ENCODE assay signal across 23 mouse cellular contexts in the genomic region with DNA sequence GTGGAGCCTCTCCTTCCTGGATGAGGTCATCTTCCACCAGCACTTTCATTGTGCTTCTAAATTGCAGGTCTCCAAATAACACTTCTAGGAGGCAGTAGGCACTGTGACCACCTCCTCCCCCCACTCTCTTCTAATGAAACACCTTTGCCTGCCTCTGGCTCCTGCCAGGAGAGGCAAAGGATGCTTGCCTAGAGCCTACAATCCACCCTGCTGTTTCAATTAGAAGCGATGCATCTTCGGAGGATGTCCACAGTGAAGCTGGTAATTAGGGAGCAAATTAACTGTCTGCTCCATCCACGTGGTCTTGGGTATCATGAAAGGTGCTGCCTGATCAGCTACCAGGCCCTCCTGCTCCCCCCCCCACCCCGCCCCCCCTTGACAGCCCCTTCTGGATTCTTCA. TPM values are rescaled to one million over a fixed set of nuclear protein-coding genes. Genes with fewer than 3 reads are reported as not detected.
DNase-seq lines count a peak whose midpoint lies in the region; ATAC-seq and TF ChIP-seq lines count a peak whose summit lies in the region.
"Had no signal": no experiment of that assay in that cellular context is flagged by ENCODE, and none has a peak within 500 bp of the region (broad histone marks: within the 10 kb centered on the region; RNA-seq: fewer than 3 reads in every experiment).

No protein-coding gene starts in this region.

- no peaks in the 10 kb centered on the region for H3K27me3 ChIP-seq in forebrain, embryonic 13.5 days
- H3K27me3 ChIP-seq in forebrain, embryonic 11.5 days (ENCODE audit: control insufficient read depth, insufficient read depth, low read length), result no peaks in the 10 kb centered on the region
- H3K27me3 ChIP-seq in midbrain, embryonic 11.5 days (ENCODE audit: control insufficient read depth, insufficient read depth, low read length), result no peaks in the 10 kb centered on the region
- H3K27me3 ChIP-seq in midbrain, embryonic 10.5 days (ENCODE audit: low read depth, poor library complexity, severe bottlenecking), result no peaks in the 10 kb centered on the region
- no peaks in the 10 kb centered on the region for H3K27me3 ChIP-seq in ES-Bruce4 (ENCODE audit: control insufficient read depth, insufficient read depth, low read length, poor library complexity, severe bottlenecking)
- H3K27me3 ChIP-seq: embryonic facial prominence, embryonic 12.5 days; hindbrain, embryonic 15.5 days had no signal

- no peak for TF ChIP-seq POLR2A in ES-Bruce4 (IDR thresholded peaks at IDR 0.05; ENCODE audit: insufficient read depth, low read length)
- no peak for TF ChIP-seq POLR2A in brain, embryonic 14.5 days (IDR thresholded peaks at IDR 0.05; ENCODE audit: borderline replicate concordance, extremely low read depth, insufficient read depth, insufficient read length, poor library complexity, severe bottlenecking)

- peaks cover 47% of the 10 kb centered on the region for H3K4me1 ChIP-seq in forebrain, embryonic 13.5 days
- peaks cover 6% of the 10 kb centered on the region; the same call in 1 of the 2 replicates for H3K4me1 ChIP-seq in forebrain, embryonic 11.5 days (replicated peaks; ENCODE audit: control insufficient read depth, insufficient read depth, low read length)
- no peaks in the 10 kb centered on the region for H3K4me1 ChIP-seq in midbrain, embryonic 11.5 days (ENCODE audit: control insufficient read depth, insufficient read depth, low read length)
- peaks cover 37% of the 10 kb centered on the region for H3K4me1 ChIP-seq in midbrain, embryonic 10.5 days
- H3K4me1 ChIP-seq in ES-Bruce4 (ENCODE audit: control insufficient read depth, insufficient read depth, low read length), result peaks cover 16% of the 10 kb centered on the region

- no peaks in the 10 kb centered on the region for H3K9me3 ChIP-seq in forebrain, embryonic 13.5 days (replicated peaks)
- H3K9me3 ChIP-seq in forebrain, embryonic 11.5 days (ENCODE audit: control insufficient read depth, low read length), result no peaks in the 10 kb centered on the region
- no peaks in the 10 kb centered on the region for H3K9me3 ChIP-seq in midbrain, embryonic 11.5 days (ENCODE audit: control insufficient read depth, low read length)
- H3K9me3 ChIP-seq in midbrain, embryonic 10.5 days (replicated peaks), result no peaks in the 10 kb centered on the region
- no peaks in the 10 kb centered on the region; the same call in 1 of the 2 replicates for H3K9me3 ChIP-seq in ES-Bruce4 (replicated peaks; ENCODE audit: control insufficient read depth, insufficient read depth, low read length, poor library complexity, severe bottlenecking)
- H3K9me3 ChIP-seq: embryonic facial prominence, embryonic 12.5 days; hindbrain, embryonic 15.5 days had no signal

- 19% methylated on average over 4 of the region's 4 CpGs for WGBS in forebrain, embryonic 13.5 days
- 24% methylated on average over 4 of the region's 4 CpGs for WGBS in forebrain, embryonic 11.5 days
- 50% methylated on average over 4 of the region's 4 CpGs for WGBS in midbrain, embryonic 11.5 days
- WGBS in midbrain, embryonic 10.5 days, result 35% methylated on average over 4 of the region's 4 CpGs

- no peak overlapping the region for H3K4me2 ChIP-seq in forebrain, embryonic 13.5 days
- H3K4me2 ChIP-seq in forebrain, embryonic 11.5 days (ENCODE audit: low read depth, low read length, severe bottlenecking), result no peak overlapping the region
- no peak overlapping the region for H3K4me2 ChIP-seq in midbrain, embryonic 11.5 days
- H3K4me2 ChIP-seq: embryonic facial prominence, embryonic 12.5 days; hindbrain, embryonic 15.5 days had no signal

- TF ChIP-seq EP300 in ES-Bruce4 (IDR thresholded peaks at IDR 0.05; ENCODE audit: insufficient read depth, low read depth, low read length), result no peak

- DNase-seq in forebrain, embryonic 11.5 days (ENCODE audit: low spot score), result no peak
- peak; percentile 35 for DNase-seq in midbrain, embryonic 11.5 days (ENCODE audit: low spot score, missing footprints)
- no peak for DNase-seq in midbrain, embryonic 10.5 days (ENCODE audit: low spot score)
- peak; percentile 58 for DNase-seq in brain, embryonic 14.5 days (ENCODE audit: low read depth)
- DNase-seq in T-cell, adult 2 months (ENCODE audit: low spot score), result no peak
- DNase-seq: adrenal gland, adult 8-10 months; cerebellum, adult 8-10 months; embryo, embryonic 11 days; heart, postnatal 4 days; kidney, adult 11 months; kidney, postnatal 14 days; layer of hippocampus, adult 9-11 months; liver; lung, adult 2 months; lung, postnatal 10 days; thymus, postnatal 4 days had no signal

- no peak overlapping the region for H3K4me3 ChIP-seq in forebrain, embryonic 13.5 days
- no peak overlapping the region for H3K4me3 ChIP-seq in forebrain, embryonic 11.5 days (ENCODE audit: low read depth, low read length)
- no peak overlapping the region for H3K4me3 ChIP-seq in midbrain, embryonic 11.5 days (ENCODE audit: low read depth, low read length)
- no peak overlapping the region for H3K4me3 ChIP-seq in midbrain, embryonic 10.5 days
- no peak overlapping the region for H3K4me3 ChIP-seq in ES-Bruce4 (ENCODE audit: low read depth, low read length)
- H3K4me3 ChIP-seq: embryonic facial prominence, embryonic 12.5 days; hindbrain, embryonic 15.5 days had no signal

- peak overlapping the region; percentile 20; the same call in 1 of the 2 replicates for H3K27ac ChIP-seq in forebrain, embryonic 13.5 days
- H3K27ac ChIP-seq in forebrain, embryonic 11.5 days (ENCODE audit: low read depth, low read length), result no peak overlapping the region
- H3K27ac ChIP-seq in midbrain, embryonic 11.5 days (ENCODE audit: low read depth, low read length), result no peak overlapping the region
- no peak overlapping the region for H3K27ac ChIP-seq in midbrain, embryonic 10.5 days (replicated peaks)
- 0 out of 2 replicates have a peak overlapping the region, but pooled peaks have one; percentile 0 for H3K27ac ChIP-seq in ES-Bruce4 (ENCODE audit: insufficient read depth, low read length)
- H3K27ac ChIP-seq: embryonic facial prominence, embryonic 12.5 days; hindbrain, embryonic 15.5 days; liver, embryonic 14.5 days; macrophage had no signal

- no peak overlapping the region for H3K9ac ChIP-seq in forebrain, embryonic 13.5 days
- H3K9ac ChIP-seq in forebrain, embryonic 11.5 days (ENCODE audit: low read length), result no peak overlapping the region
- H3K9ac ChIP-seq in midbrain, embryonic 11.5 days (ENCODE audit: low read length), result no peak overlapping the region
- H3K9ac ChIP-seq in ES-Bruce4 (ENCODE audit: low read depth, poor library complexity, severe bottlenecking), result no peak overlapping the region
- H3K9ac ChIP-seq: embryonic facial prominence, embryonic 12.5 days; hindbrain, embryonic 15.5 days; liver, embryonic 14.5 days had no signal

- no peaks in the 10 kb centered on the region for H3K36me3 ChIP-seq in forebrain, embryonic 13.5 days (ENCODE audit: poor library complexity, severe bottlenecking)
- H3K36me3 ChIP-seq in forebrain, embryonic 11.5 days (ENCODE audit: control insufficient read depth, insufficient read depth, low read length), result no peaks in the 10 kb centered on the region
- no peaks in the 10 kb centered on the region for H3K36me3 ChIP-seq in midbrain, embryonic 11.5 days (ENCODE audit: control insufficient read depth, insufficient read depth, low read length)
- no peaks in the 10 kb centered on the region for H3K36me3 ChIP-seq in midbrain, embryonic 10.5 days
- H3K36me3 ChIP-seq in ES-Bruce4 (ENCODE audit: control insufficient read depth, insufficient read depth, low read length, poor library complexity, severe bottlenecking), result no peaks in the 10 kb centered on the region
- H3K36me3 ChIP-seq: embryonic facial prominence, embryonic 12.5 days; hindbrain, embryonic 15.5 days had no signal

- TF ChIP-seq CTCF in ES-Bruce4 (IDR thresholded peaks at IDR 0.05; ENCODE audit: low read depth, low read length), result no peak
- TF ChIP-seq CTCF in brain, embryonic 14.5 days (IDR thresholded peaks at IDR 0.05; ENCODE audit: borderline replicate concordance, extremely low read depth, insufficient read depth, insufficient read length), result no peak

- ATAC-seq in forebrain, embryonic 13.5 days, result no peak; the same call in 1 of the 2 replicates
- no peak for ATAC-seq in forebrain, embryonic 11.5 days (replicated peaks; ENCODE audit: low FRiP score)
- no peak for ATAC-seq in midbrain, embryonic 11.5 days (ENCODE audit: low FRiP score)
- ATAC-seq: inflammation-experienced regulatory T-cells, adult 6 months had no signal

RNA-seq across cellular contexts. Expression of a gene that starts 41.6 kb away (rescaled TPM):
- 2.8 and 3.5 TPM in 2 replicates for polyA plus RNA-seq in forebrain, embryonic 13.5 days (2015; fragmentation: Nextera tagmentation; extraction: Ambion mirVana)
- 2.4 and 3.4 TPM in 2 replicates for polyA plus RNA-seq in forebrain, embryonic 11.5 days (2014; fragmentation: Nextera tagmentation; extraction: Ambion mirVana)
- 1.4 and 1.8 TPM in 2 replicates for polyA plus RNA-seq in midbrain, embryonic 11.5 days (2014; fragmentation: Nextera tagmentation; extraction: Ambion mirVana)
- 0.54 and 1.1 TPM in 2 replicates for polyA plus RNA-seq in midbrain, embryonic 10.5 days (2016; fragmentation: Nextera tagmentation; extraction: Ambion mirVana)
- 2.2 and 3.8 TPM in 2 replicates for polyA plus RNA-seq in ES-Bruce4 (2011; ENCODE audit: insufficient read depth, insufficient read length, low read depth, missing spikeins)
- 34.7 and 45.2 TPM in 2 replicates for polyA plus RNA-seq in brain, embryonic 14.5 days (2012; rRNA removed)
- polyA plus RNA-seq: inflammation-experienced regulatory T-cells, adult 6 months; macrophage had no signal

Comparison
In these comparisons a context has a peak if more than half of its experiments do, and no peak if none do; other contexts are left out.
1. H3K27ac ChIP-seq: peak in forebrain, embryonic 13.5 days (single experiment) and ES-Bruce4 (single experiment); none in forebrain, embryonic 11.5 days (single experiment), midbrain, embryonic 11.5 days (single experiment) and midbrain, embryonic 10.5 days (single experiment).
2. DNase-seq: peak in midbrain, embryonic 11.5 days (single experiment) and brain, embryonic 14.5 days (single experiment); none in forebrain, embryonic 11.5 days (single experiment), midbrain, embryonic 10.5 days (single experiment) and T-cell, adult 2 months (single experiment).